Mouse (Mus musculus) fibroblast of lung, adult 2 months (primary cell): ENCODE measurements around the gene Rit1.
"Not testable (repeated sequence)": the region's sequence is repeated elsewhere in the genome, so short reads cannot be mapped to it uniquely, and the experiment has no call there.

ENCODE experiments used
- DNase-seq: peaks from one replicate; pipeline ENCODE4 v3.0.0-alpha.2; 2011; ENCODE audit warnings: low read depth

Rit1 gene

DNA sequence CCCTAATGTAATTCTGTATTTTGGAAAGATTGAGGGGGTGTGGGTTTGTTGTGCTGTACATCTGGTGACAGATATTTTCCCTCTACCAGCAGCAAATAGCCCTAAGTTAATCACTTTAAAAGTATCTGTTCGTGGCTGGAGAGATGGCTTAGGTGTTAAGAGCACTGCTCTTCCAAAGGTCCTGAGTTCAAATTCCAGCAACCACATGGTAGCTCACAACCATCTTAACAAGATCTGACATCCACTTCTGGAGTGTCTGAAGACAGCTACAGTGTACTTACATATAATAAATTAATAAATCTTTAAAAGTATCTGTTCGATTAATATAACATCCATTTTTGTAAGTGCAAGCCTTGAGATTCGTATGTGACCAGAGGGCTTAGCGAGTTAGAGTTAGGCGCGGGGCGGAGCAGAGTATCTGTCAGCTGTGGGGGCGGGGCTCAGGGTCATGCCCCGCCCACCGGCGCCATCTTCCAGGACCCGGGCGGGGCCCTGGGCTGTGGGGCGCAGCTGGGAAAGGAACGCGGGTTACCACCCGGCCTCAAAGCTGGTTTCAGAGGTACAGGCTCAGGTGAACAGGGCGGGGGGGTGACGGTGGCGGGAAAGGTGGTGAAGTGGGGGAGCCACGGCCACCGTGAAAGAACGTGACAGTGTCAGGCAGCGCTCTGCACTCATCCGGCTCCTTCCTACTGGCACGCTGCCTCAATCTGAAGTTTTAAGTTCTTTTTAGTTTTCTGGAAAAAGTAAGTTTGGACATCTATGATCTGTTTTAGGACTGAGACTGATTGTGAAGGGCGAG lies at the start of gene Rit1:
Gene Rit1, plus strand, starts transcription at position 440 of the 799 bp plus-strand sequence.
- DNase-seq: peak; percentile 54

DNA sequence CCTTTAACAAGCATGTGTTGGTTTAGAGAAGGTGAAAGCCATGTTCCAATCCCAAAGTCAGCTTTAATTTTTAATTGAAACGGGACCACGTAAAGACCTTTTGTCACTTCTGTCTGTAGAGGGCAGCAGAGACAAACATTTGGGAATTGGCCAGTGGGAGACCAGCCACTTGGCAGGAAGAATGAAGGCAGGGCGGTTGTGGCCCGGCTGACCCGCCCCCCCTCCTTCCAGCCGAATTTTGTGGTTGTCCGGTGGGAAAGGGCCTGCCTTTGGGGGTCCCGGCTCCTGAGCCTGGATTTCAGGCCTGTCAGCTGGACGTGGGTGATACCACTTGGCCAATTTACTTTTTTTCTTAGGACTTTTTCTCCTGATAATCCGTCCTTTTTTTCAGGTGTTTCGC lies 39.2 kb upstream of the Rit1 start:
- DNase-seq: peak; percentile 59

DNA sequence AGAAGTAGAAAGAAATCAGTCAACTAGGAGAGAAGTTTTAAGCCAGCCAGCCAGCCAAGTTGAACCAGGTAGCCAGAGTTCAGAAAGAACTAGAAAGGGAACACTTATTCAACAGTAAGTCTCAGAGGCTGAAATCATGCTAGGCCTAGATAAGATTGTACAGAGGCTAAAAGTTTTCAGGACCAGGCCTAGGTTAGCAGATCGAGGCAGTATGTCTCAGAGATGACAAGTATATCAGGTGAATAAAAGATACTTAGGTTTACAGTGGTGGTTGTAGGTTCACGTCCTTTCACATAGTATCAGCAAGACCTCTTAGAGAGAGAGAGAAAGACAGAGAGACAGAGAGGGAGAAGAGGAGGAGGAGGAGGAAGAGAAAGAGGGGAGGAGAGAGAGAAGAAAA lies 32.8 kb upstream of the Rit1 start:
- DNase-seq: no peak

DNA sequence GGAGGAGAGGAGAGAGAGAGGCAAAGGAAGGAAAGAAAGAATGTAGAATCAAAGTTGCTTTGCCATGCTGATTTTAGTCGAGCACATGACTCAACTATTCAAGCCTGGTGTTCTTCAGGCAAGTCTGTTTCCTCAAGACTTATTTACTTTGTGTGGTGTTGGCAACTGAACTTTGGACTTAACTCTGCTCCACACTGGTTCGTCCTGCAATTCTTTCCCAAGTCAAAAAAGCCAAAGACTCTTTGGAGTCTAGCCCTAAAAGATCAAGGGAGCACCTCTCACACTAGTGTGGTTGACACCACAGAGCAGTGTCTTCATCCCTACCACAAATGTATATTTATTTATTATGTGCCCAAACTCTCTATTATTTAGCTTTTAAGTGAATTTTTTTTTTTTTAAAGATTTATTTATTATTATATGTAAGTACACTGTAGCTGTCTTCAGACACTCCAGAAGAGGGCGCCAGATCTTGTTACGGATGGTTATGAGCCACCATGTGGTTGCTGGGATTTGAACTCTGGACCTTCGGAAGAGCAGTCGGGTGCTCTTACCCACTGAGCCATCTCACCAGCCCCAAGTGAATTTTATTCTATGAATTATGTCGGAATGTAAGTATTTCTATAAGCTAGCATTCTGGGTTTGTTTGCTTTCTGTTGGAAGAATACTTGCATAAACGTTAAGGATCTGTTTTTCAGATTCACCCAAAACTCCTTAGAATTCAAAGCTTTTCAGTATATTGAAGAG lies 32.2 kb upstream of the Rit1 start:
- peak; percentile 15 for DNase-seq

DNA sequence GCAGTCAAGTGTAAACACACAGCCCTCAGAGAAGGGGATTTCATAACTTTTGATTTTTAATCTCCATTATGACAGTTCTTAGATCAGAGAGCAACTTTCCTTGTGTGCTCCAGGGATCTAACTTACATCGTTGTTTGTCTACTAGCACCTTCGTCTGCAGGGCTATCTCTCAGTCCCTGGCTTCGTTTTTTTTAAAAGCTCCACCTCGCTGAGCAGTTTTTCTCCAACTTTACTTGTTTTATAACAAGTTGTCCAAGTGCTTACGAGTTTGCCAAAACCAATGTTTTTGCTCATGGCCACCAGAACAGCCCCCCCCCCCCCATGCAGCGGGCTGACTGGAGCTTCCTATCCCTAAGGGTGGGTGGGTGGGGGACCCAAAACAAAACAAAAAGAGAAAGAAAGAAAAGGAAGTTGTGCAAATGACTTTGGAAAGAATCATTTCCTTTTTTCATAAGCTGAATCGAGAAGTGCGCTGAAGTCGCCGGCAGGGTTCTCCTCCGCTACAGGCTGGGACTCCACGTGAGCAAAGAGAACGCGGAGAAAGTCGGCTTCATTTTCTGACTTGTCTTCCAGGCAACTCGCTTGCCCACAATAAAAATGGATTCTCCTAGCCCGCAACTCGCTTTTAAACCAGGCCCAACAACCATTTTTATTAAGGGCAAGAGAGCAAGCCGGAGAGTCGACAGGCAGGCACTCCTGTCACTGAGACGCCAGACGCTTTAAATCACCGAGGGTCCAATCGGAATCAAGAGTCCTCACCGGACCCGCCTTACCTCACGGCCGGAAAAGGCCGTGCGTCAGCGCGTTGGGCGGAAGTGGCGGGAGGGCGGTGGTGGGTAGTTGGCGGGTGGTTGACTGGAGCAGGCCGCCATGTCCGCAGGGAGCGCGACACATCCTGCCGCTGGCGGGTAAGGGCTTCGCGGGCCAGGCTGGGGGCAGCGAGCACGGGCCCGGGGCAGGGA lies 31.4 kb upstream of the Rit1 start, which contains the start of gene Khdc4:
Gene Khdc4, plus strand, starts transcription at position 824 of the 962 bp plus-strand sequence.
- DNase-seq: peak; percentile 95

DNA sequence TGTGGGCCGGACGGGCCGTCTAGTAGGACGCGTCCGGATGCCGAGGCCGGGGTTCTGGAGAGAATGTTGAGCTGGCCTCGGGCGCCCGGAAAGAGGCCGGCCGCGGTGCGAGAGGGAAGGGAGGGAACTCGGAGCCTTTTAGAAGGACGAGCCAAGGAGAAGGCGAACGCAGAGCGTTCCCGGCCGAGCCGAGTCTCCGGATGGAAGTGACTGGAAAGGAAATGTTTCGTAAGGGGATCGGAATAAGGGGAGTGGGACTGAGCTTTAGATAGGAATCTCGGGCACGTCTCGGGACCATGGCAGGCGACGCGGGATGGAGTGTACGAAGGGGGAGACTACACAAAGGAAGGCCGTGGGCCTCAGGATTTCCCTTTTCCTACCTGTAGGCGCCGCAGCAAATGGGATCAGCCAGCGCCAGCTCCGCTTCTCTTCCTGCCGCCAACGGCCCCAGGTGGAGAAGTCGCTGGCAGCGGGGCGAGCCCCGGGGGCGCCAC lies 30.6 kb upstream of the Rit1 start:
- DNase-seq: peak; percentile 11

DNA sequence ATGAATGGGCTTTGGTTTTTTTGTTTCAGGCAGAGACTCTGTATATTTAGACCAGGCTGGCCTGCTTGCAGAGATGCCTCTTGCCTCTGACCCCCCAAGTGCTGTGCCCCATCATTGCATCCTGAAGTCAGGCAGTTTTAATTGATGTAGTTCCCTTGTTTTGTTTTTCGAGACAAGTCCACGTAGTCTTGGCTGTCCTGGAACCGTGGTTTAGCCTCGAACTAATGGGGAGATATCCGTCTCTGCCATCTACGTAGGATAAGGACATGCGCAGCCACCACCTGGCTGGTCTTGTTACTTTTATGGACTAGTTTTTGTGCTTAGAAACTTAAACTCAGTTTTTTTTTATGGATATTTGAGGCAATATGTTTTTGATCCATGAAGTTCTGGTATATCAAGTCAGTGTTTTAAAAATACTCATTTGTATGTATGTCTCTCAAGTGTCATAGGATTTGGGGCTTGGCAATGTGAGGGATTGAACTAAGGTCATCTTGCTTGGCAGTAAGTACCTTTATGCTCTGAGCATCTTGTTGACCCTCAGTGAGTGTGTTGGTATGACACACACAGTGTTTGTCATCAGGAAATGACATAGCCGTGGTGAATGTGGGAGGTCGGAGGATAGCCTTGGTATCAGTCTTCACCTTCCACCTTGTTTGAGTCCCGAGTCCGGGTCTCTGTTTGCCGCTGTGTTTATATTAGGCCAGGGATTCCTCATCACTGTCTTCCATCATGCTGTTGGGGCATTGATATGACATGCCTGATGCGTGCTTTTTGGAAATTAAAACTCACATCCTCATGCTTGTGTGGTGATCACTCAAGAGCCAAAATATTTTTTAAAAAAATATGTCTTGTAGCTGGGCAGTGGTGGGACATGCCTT lies 29.7 kb upstream of the Rit1 start:
- no peak for DNase-seq

DNA sequence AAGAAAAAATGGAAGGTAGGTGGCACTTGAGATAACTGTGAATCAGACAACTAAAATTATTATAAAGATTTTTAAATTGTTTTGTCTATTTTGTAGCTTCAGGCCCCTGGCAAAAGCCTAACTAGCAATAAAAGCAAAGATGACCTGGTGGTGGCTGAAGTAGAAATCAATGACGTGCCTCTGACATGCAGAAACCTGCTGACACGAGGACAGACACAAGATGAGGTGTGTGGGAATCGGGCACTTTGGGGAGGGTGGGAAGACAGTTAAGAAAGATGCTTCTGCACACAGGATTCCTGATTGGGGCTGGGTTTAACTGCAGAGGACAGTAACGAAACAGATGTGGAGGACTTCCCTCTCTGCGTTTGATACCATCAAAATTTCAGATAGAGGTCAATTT lies 27.6 kb upstream of the Rit1 start:
- DNase-seq: no peak

DNA sequence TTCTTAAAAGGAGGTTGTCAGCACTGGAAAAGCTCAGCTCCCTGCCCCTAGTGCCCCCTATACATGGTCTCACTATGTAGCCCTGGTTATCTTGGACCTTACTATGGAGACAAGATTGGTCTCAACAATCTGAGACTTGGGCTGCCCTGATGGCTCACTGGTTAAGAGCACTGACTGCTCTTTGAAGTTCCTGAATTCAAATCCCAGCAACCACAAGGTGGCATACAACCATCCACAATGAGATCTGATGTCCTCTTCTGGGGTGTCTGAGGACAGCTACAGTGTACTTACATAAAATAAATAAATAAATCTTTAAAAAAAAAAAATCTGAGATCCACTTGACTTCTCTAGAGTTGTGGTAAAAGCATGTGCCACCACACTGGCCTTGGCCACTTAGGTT lies 21.1 kb upstream of the Rit1 start:
- no peak for DNase-seq

DNA sequence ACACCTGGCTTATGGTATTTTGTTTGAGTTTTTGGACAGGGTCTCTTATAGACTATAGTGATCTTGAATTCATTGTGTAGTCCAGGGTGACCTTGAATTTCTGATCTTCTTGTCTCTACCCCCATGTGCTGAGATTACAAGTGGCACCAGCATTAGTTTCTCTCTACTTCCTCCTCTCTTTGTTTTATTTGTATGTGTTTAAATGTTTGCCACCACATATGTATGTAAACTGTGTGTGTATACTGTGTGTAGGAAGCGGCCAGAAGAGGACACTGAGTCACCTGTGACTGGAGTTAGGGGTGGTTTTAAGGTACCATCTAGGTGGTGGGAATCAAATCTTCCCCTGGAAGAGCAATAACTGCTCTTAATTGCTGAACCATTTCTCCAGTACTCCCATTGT lies 18.6 kb upstream of the Rit1 start:
- no peak for DNase-seq

DNA sequence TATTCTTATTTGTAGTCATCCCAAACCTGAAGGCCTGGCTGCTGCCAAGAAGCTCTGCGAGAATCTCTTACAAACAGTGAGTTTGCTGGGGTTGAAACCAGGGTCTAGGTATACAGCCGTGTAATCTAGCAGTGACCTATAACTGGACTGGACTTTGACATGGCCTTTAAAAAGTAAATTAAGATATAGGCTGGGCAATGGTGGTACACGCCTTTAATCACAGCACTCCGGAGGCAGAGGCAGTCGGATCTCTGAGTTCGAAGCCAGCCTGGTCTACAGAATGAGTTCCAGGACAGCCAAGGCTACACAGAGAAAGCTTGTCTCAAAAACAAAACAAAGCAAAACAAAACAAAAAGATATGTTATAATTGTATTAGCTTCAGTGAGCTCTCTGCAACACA lies 17.8 kb upstream of the Rit1 start:
- DNase-seq: no peak

DNA sequence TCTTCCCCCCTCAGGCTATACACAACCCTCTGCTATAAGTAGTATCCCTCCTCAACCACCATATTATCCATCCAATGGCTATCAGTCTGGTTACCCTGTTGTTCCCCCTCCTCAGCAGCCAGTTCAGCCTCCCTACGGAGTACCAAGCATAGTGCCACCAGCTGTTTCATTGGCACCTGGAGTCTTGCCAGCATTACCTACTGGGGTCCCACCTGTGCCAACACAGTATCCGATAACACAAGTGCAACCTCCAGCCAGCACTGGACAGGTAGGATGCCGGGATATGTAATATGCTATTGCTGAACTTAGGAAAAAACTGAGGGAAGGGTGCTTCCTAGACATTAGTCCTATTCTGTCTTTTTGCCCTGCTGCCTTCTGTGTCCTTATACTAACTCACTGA lies 16.4 kb upstream of the Rit1 start:
- DNase-seq: no peak

DNA sequence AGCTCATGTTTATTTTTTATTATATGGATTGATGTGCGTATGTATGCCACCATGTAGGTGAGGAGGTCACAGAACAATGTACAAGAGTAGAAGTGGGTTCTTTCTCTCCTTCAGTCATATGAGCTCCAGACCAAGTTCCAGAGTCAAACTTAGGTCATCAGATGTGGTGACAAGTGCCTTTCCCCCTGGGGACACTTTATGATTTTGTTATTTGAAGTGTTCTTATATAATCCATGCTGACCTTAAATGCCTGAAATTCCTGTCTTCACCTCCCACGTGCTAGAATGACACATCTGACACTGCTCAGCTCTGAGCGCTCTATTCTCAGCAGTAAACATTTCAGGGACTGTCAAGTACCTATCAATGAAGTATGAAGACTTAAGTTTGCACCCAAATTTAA lies 15.4 kb upstream of the Rit1 start:
- no peak for DNase-seq

DNA sequence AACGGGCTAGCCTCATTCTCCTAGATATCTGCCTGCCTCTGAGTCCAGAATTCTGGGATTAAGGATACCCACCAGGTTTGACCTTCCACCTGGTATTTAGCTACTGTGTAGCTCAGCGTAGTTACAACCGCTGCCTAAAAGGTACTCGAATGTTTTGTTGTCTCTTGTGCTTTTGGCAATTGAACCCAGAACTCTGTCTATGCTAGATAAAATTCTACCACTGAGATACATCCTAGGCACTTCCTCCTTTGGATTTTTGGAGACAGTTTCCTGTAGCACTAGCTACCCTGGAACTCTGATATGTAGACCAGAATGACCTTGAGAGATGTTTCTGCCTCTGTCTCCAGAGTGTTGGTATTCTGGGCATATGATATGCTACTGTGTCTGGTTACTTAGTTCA lies 2.9 kb upstream of the Rit1 start:
- no peak for DNase-seq

DNA sequence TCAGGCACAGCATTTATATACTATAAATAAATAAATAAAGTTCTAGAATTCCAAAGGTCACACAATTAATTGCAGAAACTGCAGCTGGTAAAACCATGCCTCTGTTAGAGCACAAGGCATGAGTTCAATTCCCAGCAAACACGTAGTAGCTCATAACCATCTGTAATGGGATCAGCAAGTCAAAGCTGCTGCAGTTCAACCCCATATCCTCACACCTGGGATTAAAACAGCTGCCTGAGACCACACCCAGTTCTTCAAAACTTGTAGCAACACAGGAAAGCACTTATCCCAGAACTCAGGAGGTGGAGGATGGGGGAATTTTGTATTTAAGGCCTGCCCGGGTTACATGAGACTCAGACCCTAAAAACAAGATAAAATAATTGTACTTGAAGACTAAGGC lies 1.9 kb upstream of the Rit1 start:
- DNase-seq: no peak

DNA sequence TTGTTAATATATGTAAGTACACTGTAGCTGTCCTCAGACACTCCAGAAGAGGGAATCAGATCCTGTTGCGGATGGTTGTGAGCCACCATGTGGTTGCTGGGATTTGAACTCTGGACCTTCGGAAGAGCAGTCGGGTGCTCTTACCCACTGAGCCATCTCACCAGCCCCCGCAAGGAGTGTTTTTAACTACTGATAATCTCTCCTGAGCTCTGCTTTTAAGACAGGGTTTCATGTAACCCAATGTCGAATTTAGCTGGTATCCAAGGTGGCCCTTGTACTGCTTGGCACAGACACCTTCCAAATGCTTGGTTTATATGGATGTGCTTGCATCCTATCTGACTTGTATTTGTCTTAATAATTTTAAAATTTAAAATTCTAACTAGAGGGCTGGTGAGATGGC lies 922 bp upstream of the Rit1 start:
- not testable (repeated sequence) for DNase-seq

DNA sequence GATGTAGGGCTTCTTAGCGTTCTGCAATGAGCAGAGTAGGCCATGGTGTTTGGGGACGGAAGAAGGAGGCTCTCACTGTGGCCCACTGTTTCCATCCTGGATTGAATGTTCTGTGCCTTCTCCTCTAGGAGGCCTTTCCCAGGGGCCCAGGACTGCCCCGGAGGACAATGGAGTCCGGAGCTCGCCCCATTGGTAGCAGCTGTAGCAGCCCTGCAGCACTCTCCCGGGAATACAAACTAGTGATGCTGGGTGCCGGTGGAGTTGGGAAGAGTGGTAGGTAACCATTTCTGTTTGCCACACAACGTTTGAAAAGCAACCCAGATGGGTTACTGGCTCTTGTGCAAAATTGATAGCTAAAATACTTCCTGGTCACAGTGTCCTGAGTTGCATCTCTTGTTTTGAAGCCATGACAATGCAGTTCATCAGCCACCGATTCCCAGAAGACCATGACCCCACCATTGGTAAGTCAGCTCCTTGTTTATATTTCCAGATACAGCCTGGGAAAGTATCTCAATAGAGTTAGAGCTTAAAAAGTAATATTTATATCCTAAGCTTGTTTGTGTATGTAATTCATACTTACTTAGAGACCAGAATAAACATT lies 660 bp downstream of the Rit1 start:
- no peak for DNase-seq

DNA sequence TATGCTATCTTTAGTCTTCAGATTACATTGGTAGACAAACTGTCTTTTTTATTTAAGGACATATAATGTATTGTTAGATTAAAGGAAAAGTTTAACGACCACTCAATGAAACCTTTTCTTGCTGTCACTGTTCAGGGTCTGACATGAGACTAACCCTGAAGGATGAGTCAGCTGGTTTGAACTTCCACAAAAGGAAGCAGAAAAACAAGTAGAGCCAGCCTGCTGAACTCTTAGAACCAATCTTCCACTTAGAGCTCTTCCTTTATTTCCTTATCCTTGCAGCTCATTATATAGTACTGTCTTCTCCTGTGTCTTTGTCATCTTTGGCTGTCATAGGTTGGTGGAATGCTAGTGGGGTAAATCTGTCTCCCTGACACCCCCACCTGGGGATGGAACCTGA lies 1.2 kb downstream of the Rit1 start:
- DNase-seq: no peak

DNA sequence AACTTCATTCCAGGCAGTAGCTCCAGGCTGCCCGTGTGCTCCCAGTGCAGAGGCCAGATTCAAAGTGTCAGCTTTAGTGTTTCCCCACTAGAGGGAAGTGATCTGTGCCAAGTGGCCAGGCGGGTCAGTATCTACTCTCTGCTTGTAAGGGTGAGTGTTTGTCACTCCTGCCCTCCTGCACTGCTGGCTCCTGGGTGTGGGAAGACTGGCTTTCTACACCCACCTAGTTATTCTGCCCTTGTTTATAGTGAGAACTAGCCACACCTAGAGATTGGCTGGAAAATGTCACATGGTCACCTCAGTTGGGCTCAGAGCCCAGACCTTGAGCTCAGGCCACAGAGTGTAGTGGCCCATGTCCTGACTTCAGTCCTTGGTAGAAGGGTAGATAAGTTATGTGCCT lies 2.5 kb downstream of the Rit1 start:
- no peak for DNase-seq

DNA sequence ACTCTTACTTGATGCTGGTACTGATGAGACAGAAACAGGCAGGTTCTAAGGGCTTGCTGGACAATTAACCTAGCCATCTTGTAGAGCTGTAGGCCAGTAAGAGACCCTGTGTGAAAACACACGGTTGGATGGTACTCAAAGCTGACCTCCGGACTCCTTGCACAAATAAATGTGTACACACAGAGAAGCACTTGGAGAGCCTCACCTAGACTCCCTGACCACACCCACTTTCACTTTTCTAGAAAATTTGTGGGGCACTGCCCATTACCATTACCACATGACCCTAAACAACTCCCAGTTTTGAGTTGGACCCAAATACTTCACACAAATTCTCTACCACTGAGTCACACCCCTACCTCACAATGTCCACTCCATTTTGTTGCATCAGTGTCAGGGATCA lies 19.9 kb downstream of the Rit1 start:
- no peak for DNase-seq

DNA sequence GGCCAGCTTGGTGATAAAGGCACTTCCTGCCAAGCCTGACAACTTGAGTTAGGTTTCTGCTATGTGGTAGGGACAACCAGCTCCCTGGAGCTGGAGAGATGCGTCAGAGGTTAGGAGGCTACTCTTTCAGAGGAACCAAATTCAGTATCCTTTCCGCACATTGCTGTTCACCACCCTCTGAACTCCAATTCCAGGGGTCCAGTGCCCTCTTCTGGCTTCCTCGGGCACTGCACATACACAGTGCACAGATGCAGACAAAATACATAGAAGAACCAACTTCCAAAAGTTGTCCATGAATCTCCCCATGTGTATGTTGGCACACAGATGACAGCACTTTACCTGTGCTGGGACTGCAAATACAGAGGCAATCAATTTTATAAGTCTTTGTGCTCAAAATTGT lies 22.0 kb downstream of the Rit1 start:
- DNase-seq: no peak
